In the genomic region with DNA sequence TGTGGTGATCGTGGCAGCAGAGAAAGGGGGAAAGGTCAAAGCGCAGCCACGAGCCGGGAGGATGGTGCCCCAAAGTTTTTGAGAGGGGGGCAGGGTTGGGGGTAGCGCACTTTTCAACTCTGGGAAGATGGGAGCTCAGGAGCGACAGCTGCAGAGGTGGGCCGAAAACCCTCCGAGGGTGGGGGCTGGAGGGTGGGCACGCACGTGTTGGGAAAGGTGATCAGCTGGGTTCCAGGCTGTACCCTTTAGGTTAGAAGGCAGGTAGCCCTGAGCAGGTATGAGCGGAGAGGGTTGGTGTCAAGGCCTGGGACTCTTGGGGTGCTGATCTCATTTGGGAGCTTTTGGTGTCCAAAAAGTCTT, we compare ENCODE assay signal across 8 mouse cellular contexts. TPM values are rescaled to one million over a fixed set of nuclear protein-coding genes. Genes with fewer than 3 reads are reported as not detected.
DNase-seq lines count a peak whose midpoint lies in the region; ATAC-seq and TF ChIP-seq lines count a peak whose summit lies in the region.

No protein-coding gene starts in this region.

- H3K9me3 ChIP-seq in heart, embryonic 12.5 days (replicated peaks): no peaks in the 10 kb centered on the region
- H3K9me3 ChIP-seq in MEL (replicated peaks; ENCODE audit: insufficient read depth, low read length): no peaks in the 10 kb centered on the region
- no peaks in the 10 kb centered on the region for H3K9me3 ChIP-seq in hindbrain, embryonic 10.5 days
- no peaks in the 10 kb centered on the region for H3K9me3 ChIP-seq in midbrain, embryonic 10.5 days (replicated peaks)

- peak overlapping the region; percentile 17 for H3K27ac ChIP-seq in heart, embryonic 12.5 days (ENCODE audit: poor library complexity, severe bottlenecking)
- H3K27ac ChIP-seq in MEL (ENCODE audit: control insufficient read depth, low read depth, low read length): no peak overlapping the region
- H3K27ac ChIP-seq in hindbrain, embryonic 10.5 days: peak overlapping the region; percentile 93
- H3K27ac ChIP-seq in midbrain, embryonic 10.5 days (replicated peaks): peak overlapping the region; percentile 91

- TF ChIP-seq RAD21 in MEL (IDR thresholded peaks at IDR 0.05; ENCODE audit: low read depth, low read length): no peak

- peak overlapping the region; percentile 70 for H3K9ac ChIP-seq in heart, embryonic 12.5 days
- H3K9ac ChIP-seq in MEL (ENCODE audit: control insufficient read depth, low read depth, low read length, poor library complexity, severe bottlenecking): peak overlapping the region; percentile 74

- peak; percentile 33; the same call in 1 of the 2 replicates for ATAC-seq in heart, embryonic 12.5 days (ENCODE audit: insufficient number of reproducible peaks, low FRiP score)

- peaks cover 9% of the 10 kb centered on the region for H3K4me1 ChIP-seq in heart, embryonic 12.5 days (replicated peaks)
- peaks cover 0 to 6% of the 10 kb centered on the region in 2 experiments; a peak in 2 of 4 replicates for H3K4me1 ChIP-seq in MEL (ENCODE audit: control insufficient read depth in 1 of 2, insufficient read depth in 2 of 2, low read length in 2 of 2)
- H3K4me1 ChIP-seq in hindbrain, embryonic 10.5 days (replicated peaks): peaks cover 17% of the 10 kb centered on the region
- H3K4me1 ChIP-seq in midbrain, embryonic 10.5 days: peaks cover 19% of the 10 kb centered on the region

- no peak for TF ChIP-seq POLR2A in MEL (IDR thresholded peaks at IDR 0.05; ENCODE audit: control insufficient read depth in 1 of 2, insufficient read depth in 1 of 2, low read depth in 1 of 2, low read length in 2 of 2, poor library complexity in 1 of 2)

- peaks cover 5% of the 10 kb centered on the region for H3K36me3 ChIP-seq in heart, embryonic 12.5 days
- no peaks in the 10 kb centered on the region; a peak in 1 of 4 replicates for H3K36me3 ChIP-seq in MEL (ENCODE audit: control insufficient read depth in 1 of 2, insufficient read depth in 2 of 2, low read length in 2 of 2)
- peaks cover 4% of the 10 kb centered on the region for H3K36me3 ChIP-seq in hindbrain, embryonic 10.5 days
- H3K36me3 ChIP-seq in midbrain, embryonic 10.5 days: peaks cover 4% of the 10 kb centered on the region

- TF ChIP-seq EP300 in MEL (IDR thresholded peaks at IDR 0.05; ENCODE audit: low read depth in 1 of 2, low read length in 2 of 2): no peak

- peak overlapping the region; percentile 60 for H3K4me3 ChIP-seq in heart, embryonic 12.5 days
- peak overlapping the region; percentile 75 to 92 for H3K4me3 ChIP-seq in MEL (ENCODE audit: control insufficient read depth in 1 of 2, insufficient read depth in 1 of 2, low read depth in 2 of 2, low read length in 2 of 2)
- peak overlapping the region; percentile 66 for H3K4me3 ChIP-seq in hindbrain, embryonic 10.5 days
- H3K4me3 ChIP-seq in midbrain, embryonic 10.5 days: peak overlapping the region; percentile 69

- no peaks in the 10 kb centered on the region; the same call in 1 of the 2 replicates for H3K79me2 ChIP-seq in MEL (ENCODE audit: control insufficient read depth, insufficient read depth, low read length, poor library complexity)

- H3K27me3 ChIP-seq in heart, embryonic 12.5 days (replicated peaks): no peaks in the 10 kb centered on the region
- no peaks in the 10 kb centered on the region for H3K27me3 ChIP-seq in MEL (ENCODE audit: control insufficient read depth in 1 of 2, insufficient read depth in 2 of 2, low read length in 2 of 2)
- H3K27me3 ChIP-seq in hindbrain, embryonic 10.5 days (ENCODE audit: insufficient read depth, poor library complexity, severe bottlenecking): no peaks in the 10 kb centered on the region
- no peaks in the 10 kb centered on the region for H3K27me3 ChIP-seq in midbrain, embryonic 10.5 days (ENCODE audit: low read depth, poor library complexity, severe bottlenecking)

- intact Hi-C loops in heart, postnatal 10 days (cut with DNase I): loop anchor here (5.0 kb wide), 1 partner anchor 64 kb away; the partner anchor contains the start of gene Gfod1

- TF ChIP-seq CTCF in MEL (IDR thresholded peaks at IDR 0.05 in 2 of 3, conservative IDR thresholded peaks at IDR 0.05 in 1 of 3; ENCODE audit: control insufficient read depth in 1 of 3, insufficient read depth in 1 of 3, low read depth in 2 of 3, low read length in 3 of 3, poor library complexity in 1 of 3, severe bottlenecking in 1 of 3): no peak

- WGBS in heart, embryonic 12.5 days: 9% methylated on average over 11 of the region's 11 CpGs
- 13% methylated on average over 11 of the region's 11 CpGs for WGBS in hindbrain, embryonic 10.5 days
- 11% methylated on average over 11 of the region's 11 CpGs for WGBS in midbrain, embryonic 10.5 days

- no peak for DNase-seq in heart, postnatal 10 days
- peak; percentile 13 for DNase-seq in MEL (ENCODE audit: low read depth, low spot score)
- DNase-seq in hindbrain, embryonic 10.5 days (ENCODE audit: low spot score): no peak
- DNase-seq in midbrain, embryonic 10.5 days (ENCODE audit: low spot score): no peak
- no peak for DNase-seq in ovary, adult 18-20 months (ENCODE audit: low spot score)
- DNase-seq in adrenal gland, adult (ENCODE audit: inconsistent age in 2 of 2, low spot score in 1 of 2): no peak
- DNase-seq in urinary bladder, postnatal 36 days (ENCODE audit: low spot score in 2 of 2): no peak

- peak overlapping the region; percentile 87 for H3K4me2 ChIP-seq in heart, embryonic 12.5 days

TF ChIP-seq in MEL, 35 proteins besides CTCF, POLR2A, EP300 and RAD21:
- TF ChIP-seq POLR2AphosphoS2 (IDR thresholded peaks at IDR 0.05; ENCODE audit: low read length) (no peak), MEF2A (IDR thresholded peaks at IDR 0.05; ENCODE audit: extremely low read depth, insufficient replicate concordance, low read depth, low read length, poor library complexity, severe bottlenecking) (no peak), ELF1 (IDR thresholded peaks at IDR 0.05; ENCODE audit: low read depth, low read length) (no peak), MYC (IDR thresholded peaks at IDR 0.05; ENCODE audit: low read depth, low read length) (no peak), USF2 (IDR thresholded peaks at IDR 0.05; ENCODE audit: borderline replicate concordance in 1 of 2, insufficient read depth in 1 of 2, low read depth in 1 of 2, low read length in 2 of 2) (no peak), NELFE (IDR thresholded peaks at IDR 0.05; ENCODE audit: low read depth, low read length) (no peak), BHLHE40 (IDR thresholded peaks at IDR 0.05; ENCODE audit: borderline replicate concordance, low read depth, low read length) (no peak), TCF12 (IDR thresholded peaks at IDR 0.05; ENCODE audit: low read depth, low read length) (no peak)

RNA-seq across cellular contexts. Expression of gene Sirt5, which starts 0.5 kb away (rescaled TPM):
- polyA plus RNA-seq in heart, embryonic 12.5 days (2016; fragmentation: Nextera tagmentation; extraction: Ambion mirVana): 25.8 and 26.0 TPM in 2 replicates
- 10 to 100 TPM; 42.9 to 46.9 TPM for total RNA-seq in heart, postnatal 10 days (2021)
- 7.6 and 8.2 TPM in 2 replicates for total RNA-seq in MEL (2012; rRNA removed)
- 10 to 100 TPM in 1 of 2 experiments, not detected in 1; 10.6 TPM for polyA plus RNA-seq in MEL (2012; ENCODE audit: insufficient read depth in 1 of 2, insufficient read length in 2 of 2, low read depth in 1 of 2, low replicate concordance in 2 of 2, missing spikeins in 1 of 2)
- polyA plus RNA-seq in hindbrain, embryonic 10.5 days (2016; fragmentation: Nextera tagmentation; extraction: Ambion mirVana): 20.8 and 24.9 TPM in 2 replicates
- 21.0 and 26.2 TPM in 2 replicates for polyA plus RNA-seq in midbrain, embryonic 10.5 days (2016; fragmentation: Nextera tagmentation; extraction: Ambion mirVana)

RNA-seq across cellular contexts. Expression of gene Nol7, which starts 32.4 kb away (rescaled TPM):
- polyA plus RNA-seq in heart, embryonic 12.5 days (2016; fragmentation: Nextera tagmentation; extraction: Ambion mirVana): 134 and 141 TPM in 2 replicates
- total RNA-seq in heart, postnatal 10 days (2021): 100 to 1,000 TPM; 112 to 117 TPM
- total RNA-seq in MEL (2012; rRNA removed): 181 and 186 TPM in 2 replicates
- polyA plus RNA-seq in MEL (2012; ENCODE audit: insufficient read depth in 1 of 2, insufficient read length in 2 of 2, low read depth in 1 of 2, low replicate concordance in 2 of 2, missing spikeins in 1 of 2): 100 to 1,000 TPM; 157 to 253 TPM
- polyA plus RNA-seq in hindbrain, embryonic 10.5 days (2016; fragmentation: Nextera tagmentation; extraction: Ambion mirVana): 161 and 167 TPM in 2 replicates
- polyA plus RNA-seq in midbrain, embryonic 10.5 days (2016; fragmentation: Nextera tagmentation; extraction: Ambion mirVana): 162 and 173 TPM in 2 replicates
